Comparison of ENCODE assay signal across 9 mouse cellular contexts in the genomic region with DNA sequence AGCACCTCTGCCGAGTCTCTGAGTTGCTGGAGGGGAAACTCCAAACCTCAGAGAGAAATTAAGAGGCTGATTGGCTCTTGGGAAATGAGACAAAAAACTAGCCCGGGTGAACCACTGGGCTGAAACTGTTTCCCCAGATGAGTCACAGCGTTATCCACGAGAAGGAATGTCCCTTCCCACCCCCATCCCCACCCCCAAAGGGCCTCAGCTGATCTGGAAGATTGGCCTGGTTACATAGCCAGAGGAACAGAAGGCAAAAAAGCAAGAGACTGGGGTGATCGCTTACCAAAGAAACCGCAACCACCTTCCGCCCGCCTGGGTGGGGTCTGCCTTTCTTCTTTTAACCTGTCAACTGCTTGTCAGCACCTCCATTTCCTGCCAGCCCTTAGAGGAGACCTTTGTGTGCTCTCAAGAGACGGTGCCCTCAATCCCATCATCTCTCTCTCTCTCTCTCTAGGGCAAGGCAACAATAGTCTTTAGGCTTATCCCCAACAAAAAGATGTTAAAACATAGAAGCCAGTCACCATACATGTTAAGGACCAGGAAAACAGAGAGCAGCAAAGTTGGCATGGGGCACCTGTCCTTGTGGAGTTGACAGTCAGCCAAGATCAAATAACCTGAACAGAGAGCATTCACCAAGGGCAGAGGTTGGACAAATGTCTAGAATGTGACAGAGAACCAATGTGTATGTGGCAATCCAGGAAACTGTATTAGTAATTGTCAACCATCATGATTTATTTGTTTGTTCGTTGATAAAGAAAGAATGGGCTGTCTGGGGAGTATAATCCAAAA.
A peak's percentile ranks its signal among the peaks of the same experiment; 100 is the strongest.
DNase-seq lines count a peak whose midpoint lies in the region; ATAC-seq and TF ChIP-seq lines count a peak whose summit lies in the region.
"Had no signal": no experiment of that assay in that cellular context is flagged by ENCODE, and none has a peak within 500 bp of the region (broad histone marks: within the 10 kb centered on the region; RNA-seq: fewer than 3 reads in every experiment).

No protein-coding gene starts in this region.

- TF ChIP-seq CTCF in cerebellum, adult 2 months (IDR thresholded peaks at IDR 0.05; ENCODE audit: borderline replicate concordance, insufficient read depth, low read depth, low read length), result no peak
- TF ChIP-seq CTCF in kidney, adult 2 months (conservative IDR thresholded peaks at IDR 0.05; ENCODE audit: insufficient read depth, insufficient read length, low read depth, low read length), result no peak

- no peak for TF ChIP-seq POLR2A in cerebellum, adult 2 months (IDR thresholded peaks at IDR 0.05; ENCODE audit: borderline replicate concordance, insufficient read depth, low read length)
- no peak for TF ChIP-seq POLR2A in kidney, adult 2 months (IDR thresholded peaks at IDR 0.05; ENCODE audit: low read depth, low read length)

- no peak overlapping the region for H3K4me3 ChIP-seq in cerebellum, adult 2 months (replicated peaks; ENCODE audit: insufficient read depth, low read depth, low read length)
- no peak overlapping the region for H3K4me3 ChIP-seq in kidney, adult 2 months (ENCODE audit: insufficient read depth, low read depth, low read length)
- H3K4me3 ChIP-seq: liver, embryonic 13.5 days had no signal

- DNase-seq in adrenal gland, adult 8-10 months, result peak; percentile 63
- no peak for DNase-seq in adrenal gland, postnatal 25 days
- peak; percentile 96 for DNase-seq in fibroblast of lung, adult 2 months (ENCODE audit: low read depth)
- DNase-seq in spleen, adult 12 weeks (ENCODE audit: low spot score), result peak; percentile 40
- no peak for DNase-seq in cerebellum, adult 2 months
- DNase-seq in testis, postnatal 10 days (ENCODE audit: low spot score), result no peak
- no peak for DNase-seq in kidney, adult 2 months
- DNase-seq: liver, embryonic 13.5 days had no signal

- no peaks in the 10 kb centered on the region for H3K27me3 ChIP-seq in cerebellum, adult 2 months (ENCODE audit: control insufficient read depth, insufficient read depth, low read length)
- no peaks in the 10 kb centered on the region for H3K27me3 ChIP-seq in kidney, adult 2 months (replicated peaks; ENCODE audit: control insufficient read depth, insufficient read depth, low read length)
- H3K27me3 ChIP-seq: liver, embryonic 13.5 days had no signal

- H3K36me3 ChIP-seq in kidney, adult 2 months (ENCODE audit: control insufficient read depth, insufficient read depth, low read length), result no peaks in the 10 kb centered on the region
- H3K36me3 ChIP-seq: liver, embryonic 13.5 days had no signal

- ATAC-seq in CD4-positive, CD25-positive, alpha-beta regulatory T cell, adult 4 months, result peak; percentile 75

- WGBS in cerebellum, adult 2 months, result 62% methylated on average over 10 of the region's 10 CpGs
- WGBS in kidney, adult 2 months, result 44% methylated on average over 10 of the region's 10 CpGs

- no peak overlapping the region for H3K27ac ChIP-seq in cerebellum, adult 2 months (ENCODE audit: insufficient read depth, low read length)
- H3K27ac ChIP-seq in kidney, adult 2 months (ENCODE audit: insufficient read depth, low read depth, low read length), result no peak overlapping the region
- H3K27ac ChIP-seq: liver, embryonic 13.5 days had no signal

- H3K4me1 ChIP-seq in cerebellum, adult 2 months (ENCODE audit: control insufficient read depth, insufficient read depth, low read length), result no peaks in the 10 kb centered on the region
- H3K4me1 ChIP-seq in kidney, adult 2 months (ENCODE audit: control insufficient read depth, insufficient read depth, low read length), result peaks cover 5% of the 10 kb centered on the region; the same call in 1 of the 2 replicates

Comparison
In these comparisons a context has a peak if more than half of its experiments do, and no peak if none do; other contexts are left out.
1. DNase-seq: peak in adrenal gland, adult 8-10 months (single experiment), fibroblast of lung, adult 2 months (single experiment) and spleen, adult 12 weeks (single experiment); none in adrenal gland, postnatal 25 days (single experiment), cerebellum, adult 2 months (0 of 2), testis, postnatal 10 days (single experiment) and kidney, adult 2 months (single experiment).